Mouse (Mus musculus): ENCODE measurements at regions not wholly inside any gene's neighbourhood (a gene's known extent, or its start where the extent isn't known, plus 50 kb on each side); places are given as distances from the start of the nearest gene placed in this dataset.

- H3K9me3 ChIP-seq (ENCODE audit: low read length), result no peaks in the 10 kb centered on the region
- no peak for TF ChIP-seq POU5F1 (IDR thresholded peaks at IDR 0.05; ENCODE audit: borderline replicate concordance, low read length)
- TF ChIP-seq NANOG (IDR thresholded peaks at IDR 0.05; ENCODE audit: borderline replicate concordance, low read length), result no peak
- no peak for TF ChIP-seq CTCF (conservative IDR thresholded peaks at IDR 0.05; ENCODE audit: low read length)
These were observed 142.7 kb upstream of the Gnai1 start for GRCm38 (mm10) chr5:18502831-18503230.

GRCm38 (mm10) chr5:18494305-18494704 is 134.2 kb upstream of the Gnai1 start:
- H3K27me3 ChIP-seq (ENCODE audit: insufficient read depth, low read length), result no peaks in the 10 kb centered on the region
- no peaks in the 10 kb centered on the region for H3K4me1 ChIP-seq (replicated peaks; ENCODE audit: low read depth, low read length)
- no peaks in the 10 kb centered on the region for H3K36me3 ChIP-seq (ENCODE audit: insufficient read depth, low read length)
- TF ChIP-seq CTCF (conservative IDR thresholded peaks at IDR 0.05; ENCODE audit: low read length) (peak; percentile 18), POU5F1 (IDR thresholded peaks at IDR 0.05; ENCODE audit: borderline replicate concordance, low read length) (no peak)
- no peak overlapping the region for H3K4me3 ChIP-seq (replicated peaks; ENCODE audit: low read length)
- H3K9me3 ChIP-seq (ENCODE audit: low read length), result no peaks in the 10 kb centered on the region

More at GRCm38 (mm10) chr5:18502831-18503230, 142.7 kb upstream of the Gnai1 start:
- no peaks in the 10 kb centered on the region for H3K27me3 ChIP-seq (ENCODE audit: insufficient read depth, low read length)
- peaks cover 4% of the 10 kb centered on the region; the same call in 1 of the 2 replicates for H3K4me1 ChIP-seq (replicated peaks; ENCODE audit: low read depth, low read length)
- H3K4me3 ChIP-seq (replicated peaks; ENCODE audit: low read length), result no peak overlapping the region
- no peaks in the 10 kb centered on the region for H3K36me3 ChIP-seq (ENCODE audit: insufficient read depth, low read length)

- H3K4me1 ChIP-seq (replicated peaks; ENCODE audit: low read depth, low read length), result no peaks in the 10 kb centered on the region
- TF ChIP-seq CTCF (conservative IDR thresholded peaks at IDR 0.05; ENCODE audit: low read length), result no peak
- TF ChIP-seq NANOG (IDR thresholded peaks at IDR 0.05; ENCODE audit: borderline replicate concordance, low read length), result no peak
- TF ChIP-seq POU5F1 (IDR thresholded peaks at IDR 0.05; ENCODE audit: borderline replicate concordance, low read length), result no peak
- H3K4me3 ChIP-seq (replicated peaks; ENCODE audit: low read length), result no peak overlapping the region
- no peaks in the 10 kb centered on the region for H3K9me3 ChIP-seq (ENCODE audit: low read length)
- no peaks in the 10 kb centered on the region for H3K27me3 ChIP-seq (ENCODE audit: insufficient read depth, low read length)
- no peaks in the 10 kb centered on the region for H3K36me3 ChIP-seq (ENCODE audit: insufficient read depth, low read length)
These were observed 129.6 kb upstream of the Gnai1 start for GRCm38 (mm10) chr5:18489709-18490108.

- Histone ChIP-seq H3K4me1 (replicated peaks; ENCODE audit: low read depth, low read length) (no peaks in the 10 kb centered on the region), H3K9me3 (ENCODE audit: low read length) (no peaks in the 10 kb centered on the region), H3K27me3 (ENCODE audit: insufficient read depth, low read length) (no peaks in the 10 kb centered on the region), H3K36me3 (ENCODE audit: insufficient read depth, low read length) (no peaks in the 10 kb centered on the region), H3K4me3 (replicated peaks; ENCODE audit: low read length) (no peak overlapping the region)
- TF ChIP-seq CTCF (conservative IDR thresholded peaks at IDR 0.05; ENCODE audit: low read length), result no peak
These were observed 127.1 kb upstream of the Gnai1 start for GRCm38 (mm10) chr5:18487076-18487772.

GRCm38 (mm10) chr5:18484376-18484775 is 124.2 kb upstream of the Gnai1 start:
- no peaks in the 10 kb centered on the region for H3K27me3 ChIP-seq (ENCODE audit: insufficient read depth, low read length)
- TF ChIP-seq POU5F1 (IDR thresholded peaks at IDR 0.05; ENCODE audit: borderline replicate concordance, low read length) (no peak), NANOG (IDR thresholded peaks at IDR 0.05; ENCODE audit: borderline replicate concordance, low read length) (no peak), CTCF (conservative IDR thresholded peaks at IDR 0.05; ENCODE audit: low read length) (no peak)
- no peaks in the 10 kb centered on the region for H3K36me3 ChIP-seq (ENCODE audit: insufficient read depth, low read length)
- no peaks in the 10 kb centered on the region for H3K9me3 ChIP-seq (ENCODE audit: low read length)
- no peaks in the 10 kb centered on the region for H3K4me1 ChIP-seq (replicated peaks; ENCODE audit: low read depth, low read length)
- no peak overlapping the region for H3K4me3 ChIP-seq (replicated peaks; ENCODE audit: low read length)

- Histone ChIP-seq H3K27me3 (ENCODE audit: insufficient read depth, low read length) (no peaks in the 10 kb centered on the region), H3K9me3 (ENCODE audit: low read length) (no peaks in the 10 kb centered on the region), H3K4me3 (replicated peaks; ENCODE audit: low read length) (no peak overlapping the region), H3K36me3 (ENCODE audit: insufficient read depth, low read length) (no peaks in the 10 kb centered on the region), H3K4me1 (replicated peaks; ENCODE audit: low read depth, low read length) (peaks cover 5% of the 10 kb centered on the region)
- no peak for TF ChIP-seq CTCF (conservative IDR thresholded peaks at IDR 0.05; ENCODE audit: low read length)
- TF ChIP-seq NANOG (IDR thresholded peaks at IDR 0.05; ENCODE audit: borderline replicate concordance, low read length), result no peak
- no peak for TF ChIP-seq POU5F1 (IDR thresholded peaks at IDR 0.05; ENCODE audit: borderline replicate concordance, low read length)
These were observed 118.3 kb upstream of the Gnai1 start for GRCm38 (mm10) chr5:18478420-18478819.

- Histone ChIP-seq H3K27me3 (ENCODE audit: insufficient read depth, low read length) (no peaks in the 10 kb centered on the region), H3K9me3 (ENCODE audit: low read length) (no peaks in the 10 kb centered on the region), H3K36me3 (ENCODE audit: insufficient read depth, low read length) (no peaks in the 10 kb centered on the region), H3K4me3 (replicated peaks; ENCODE audit: low read length) (no peak overlapping the region), H3K4me1 (replicated peaks; ENCODE audit: low read depth, low read length) (peaks cover 5% of the 10 kb centered on the region)
- TF ChIP-seq NANOG (IDR thresholded peaks at IDR 0.05; ENCODE audit: borderline replicate concordance, low read length) (no peak), CTCF (conservative IDR thresholded peaks at IDR 0.05; ENCODE audit: low read length) (no peak), POU5F1 (IDR thresholded peaks at IDR 0.05; ENCODE audit: borderline replicate concordance, low read length) (no peak)
These were observed 117.3 kb upstream of the Gnai1 start for GRCm38 (mm10) chr5:18477372-18478017.

GRCm38 (mm10) chr5:18472114-18472513 is 112.0 kb upstream of the Gnai1 start:
- H3K36me3 ChIP-seq (ENCODE audit: insufficient read depth, low read length), result no peaks in the 10 kb centered on the region
- H3K4me3 ChIP-seq (replicated peaks; ENCODE audit: low read length), result no peak overlapping the region
- H3K9me3 ChIP-seq (ENCODE audit: low read length), result no peaks in the 10 kb centered on the region
- H3K4me1 ChIP-seq (replicated peaks; ENCODE audit: low read depth, low read length), result peaks cover under 1% of the 10 kb centered on the region
- TF ChIP-seq CTCF (conservative IDR thresholded peaks at IDR 0.05; ENCODE audit: low read length) (peak; percentile 45), NANOG (IDR thresholded peaks at IDR 0.05; ENCODE audit: borderline replicate concordance, low read length) (no peak), POU5F1 (IDR thresholded peaks at IDR 0.05; ENCODE audit: borderline replicate concordance, low read length) (no peak)
- no peaks in the 10 kb centered on the region for H3K27me3 ChIP-seq (ENCODE audit: insufficient read depth, low read length)
